Mouse (Mus musculus) layer of hippocampus, postnatal 25 days (tissue): ENCODE results near the gene F2. TPM values are rescaled to one million over a fixed set of nuclear protein-coding genes. Genes with fewer than 3 reads are reported as not detected.
A peak's percentile ranks its signal among the peaks of the same experiment; 100 is the strongest.
"Not testable (repeated sequence)": the region's sequence is repeated elsewhere in the genome, so short reads cannot be mapped to it uniquely, and the experiment has no call there.

ENCODE experiments used
- DNase-seq, 2 experiments: peaks; one replicate each; pipeline ENCODE4 v3.0.0; 2022; ENCODE audit warnings: mixed read lengths in 2 of 2, low spot score in 1 of 2; ENCODE audit errors: extremely low spot score in 1 of 2
- total RNA-seq, 2 experiments: library from RNA; stranded (reverse); gene quantifications; 2 replicates each; pipeline ENCODE4 v1.2.3; 2021

Gene F2
- total RNA-seq, 2 experiments from 2014 or later = not detected

GRCm38 (mm10) chr2:91649152-91649551 lies 12.9 kb upstream of the F2 start:
- DNase-seq = no peak

- peak in 1 of 2 experiments; percentile 63 for DNase-seq
Observed at GRCm38 (mm10) chr2:91646733-91647132, 10.5 kb upstream of the F2 start.

- no peak for DNase-seq
Observed at GRCm38 (mm10) chr2:91645811-91646210, 9.6 kb upstream of the F2 start.

- no peak for DNase-seq
Observed at GRCm38 (mm10) chr2:91645354-91645753, 9.1 kb upstream of the F2 start.

GRCm38 (mm10) chr2:91644021-91644420 lies 7.8 kb upstream of the F2 start:
- no peak for DNase-seq

- DNase-seq = no peak
Observed at GRCm38 (mm10) chr2:91642825-91643415, 6.7 kb upstream of the F2 start.

GRCm38 (mm10) chr2:91638931-91639330 lies 2.7 kb upstream of the F2 start:
- DNase-seq = no peak

- no peak for DNase-seq
Observed at GRCm38 (mm10) chr2:91636727-91637338, 619 bp upstream of the F2 start.

- no peak for DNase-seq
Observed at GRCm38 (mm10) chr2:91635486-91635885, 728 bp downstream of the F2 start.

- DNase-seq = no peak
Observed at GRCm38 (mm10) chr2:91634841-91635240, 1.4 kb downstream of the F2 start.

- DNase-seq = no peak
Observed at GRCm38 (mm10) chr2:91633334-91633977, 2.8 kb downstream of the F2 start.

- DNase-seq = no peak
Observed at GRCm38 (mm10) chr2:91632316-91632715, 3.9 kb downstream of the F2 start.

- DNase-seq = no peak
Observed at GRCm38 (mm10) chr2:91631826-91632225, 4.4 kb downstream of the F2 start.

GRCm38 (mm10) chr2:91630384-91630783 lies 5.8 kb downstream of the F2 start:
- no peak for DNase-seq

- DNase-seq = no peak
Observed at GRCm38 (mm10) chr2:91629682-91630081, 6.5 kb downstream of the F2 start.

GRCm38 (mm10) chr2:91628171-91628570 lies 8.0 kb downstream of the F2 start:
- DNase-seq = no peak

- DNase-seq = no peak
Observed at GRCm38 (mm10) chr2:91627486-91627885, 8.7 kb downstream of the F2 start.

- DNase-seq = not testable (repeated sequence)
Observed at GRCm38 (mm10) chr2:91623366-91623765, 12.8 kb downstream of the F2 start.

- no peak for DNase-seq
Observed at GRCm38 (mm10) chr2:91622356-91622755, 13.9 kb downstream of the F2 start.

- not testable (repeated sequence) for DNase-seq
Observed at GRCm38 (mm10) chr2:91609370-91609769, 26.8 kb downstream of the F2 start.

GRCm38 (mm10) chr2:91602389-91602788 lies 33.8 kb downstream of the F2 start:
- no peak for DNase-seq

- no peak for DNase-seq
Observed at GRCm38 (mm10) chr2:91600475-91600874, 35.7 kb downstream of the F2 start.
